Mouse (Mus musculus) cerebellum, postnatal 25 days (tissue): Measurements from ENCODE around the gene Gm11020.
"Not testable (repeated sequence)": the region's sequence is repeated elsewhere in the genome, so short reads cannot be mapped to it uniquely, and the experiment has no call there.

Experiments
- DNase-seq, 2 experiments: peaks; one replicate each; pipeline ENCODE4 v3.0.0; 2021; ENCODE audit warnings: mixed read lengths in 2 of 2

The Gm11020 gene

DNA sequence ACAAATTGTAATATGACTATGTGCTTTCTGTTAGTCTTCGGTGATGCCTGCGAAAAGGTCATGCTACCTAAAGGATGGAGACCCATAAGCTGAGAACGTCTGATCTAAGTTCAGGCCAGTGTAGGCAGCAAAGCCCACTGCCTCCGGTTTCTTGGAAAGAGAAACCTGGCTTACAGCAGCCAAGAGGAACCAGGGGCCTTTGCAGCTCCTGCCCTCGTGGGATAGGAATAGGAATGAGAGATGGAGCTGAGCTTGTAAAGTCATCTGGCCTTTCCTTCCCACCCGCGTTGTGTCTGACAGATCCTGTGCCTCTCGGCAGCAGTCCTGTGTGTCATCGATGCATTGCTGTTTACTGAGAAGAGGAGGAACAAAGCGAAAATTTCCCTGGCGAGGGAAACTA lies at the start of gene Gm11020:
Gene Gm11020 (plus strand): TSS at position 301 of the 400 bp plus-strand sequence.
- DNase-seq = not testable (repeated sequence)

- DNase-seq = not testable (repeated sequence)
These were observed 28.3 kb upstream of the Gm11020 start, which contains the start of gene Cmtm2a for GRCm38 (mm10) chr8:104293081-104293480. Cmtm2a (minus strand) TSS chr8:104293181.

DNA sequence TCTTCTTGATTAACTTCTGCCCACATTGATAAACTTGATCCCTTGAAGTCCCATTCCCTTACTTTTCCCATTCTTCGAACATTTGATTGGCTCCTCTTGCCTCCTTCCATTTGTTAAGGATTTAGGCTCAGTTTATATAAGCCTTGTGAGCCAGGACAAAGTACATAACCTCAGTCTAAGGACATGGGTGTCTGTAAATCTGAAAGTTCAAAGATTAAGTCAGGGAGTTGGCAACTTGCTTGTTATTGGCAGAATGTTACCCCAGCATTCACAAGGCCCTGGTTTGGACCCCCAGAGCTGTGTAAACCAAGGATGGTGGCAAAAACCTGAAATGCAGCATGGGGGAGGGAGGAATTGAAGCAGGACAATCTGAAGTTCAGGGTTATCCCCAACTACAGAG lies 27.0 kb upstream of the Gm11020 start:
- no peak for DNase-seq

DNA sequence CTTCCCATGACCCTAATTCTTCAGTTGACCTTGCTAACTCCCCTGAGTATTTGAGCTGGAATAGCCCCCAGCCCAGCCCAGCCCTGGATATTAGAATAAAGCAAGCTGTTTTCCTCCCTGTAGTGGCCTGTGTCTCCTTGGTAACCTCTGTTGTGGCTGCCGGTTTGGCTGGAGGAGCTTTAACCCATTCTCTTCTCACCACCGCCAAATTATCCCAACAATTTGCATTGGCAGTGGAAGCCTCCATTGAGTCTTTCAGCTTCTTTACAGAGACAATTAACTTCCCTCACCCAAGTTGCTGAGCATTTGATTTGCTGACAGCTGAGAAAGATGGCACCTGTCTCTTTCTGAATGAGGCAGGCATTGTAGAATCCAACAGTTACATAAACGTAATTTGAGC lies 19.8 kb upstream of the Gm11020 start:
- DNase-seq = not testable (repeated sequence)

- DNase-seq = not testable (repeated sequence)
These were observed 18.8 kb upstream of the Gm11020 start for GRCm38 (mm10) chr8:104302536-104302935.

- DNase-seq = no peak
These were observed 16.4 kb upstream of the Gm11020 start for GRCm38 (mm10) chr8:104304962-104305361.

- not testable (repeated sequence) for DNase-seq
These were observed 13.0 kb upstream of the Gm11020 start for GRCm38 (mm10) chr8:104308341-104308740.

- peak; percentile 50 to 54 for DNase-seq
These were observed 11.8 kb upstream of the Gm11020 start, which contains the start of the genes Gm45711 and Cmtm1 for GRCm38 (mm10) chr8:104309441-104310155. Gm45711 (minus strand) TSS chr8:104310081. Cmtm1 (minus strand) TSS chr8:104310145.

- DNase-seq = not testable (repeated sequence)
These were observed 9.3 kb upstream of the Gm11020 start for GRCm38 (mm10) chr8:104312023-104312422.

GRCm38 (mm10) chr8:104313311-104313710 lies 8.1 kb upstream of the Gm11020 start:
- no peak for DNase-seq

DNA sequence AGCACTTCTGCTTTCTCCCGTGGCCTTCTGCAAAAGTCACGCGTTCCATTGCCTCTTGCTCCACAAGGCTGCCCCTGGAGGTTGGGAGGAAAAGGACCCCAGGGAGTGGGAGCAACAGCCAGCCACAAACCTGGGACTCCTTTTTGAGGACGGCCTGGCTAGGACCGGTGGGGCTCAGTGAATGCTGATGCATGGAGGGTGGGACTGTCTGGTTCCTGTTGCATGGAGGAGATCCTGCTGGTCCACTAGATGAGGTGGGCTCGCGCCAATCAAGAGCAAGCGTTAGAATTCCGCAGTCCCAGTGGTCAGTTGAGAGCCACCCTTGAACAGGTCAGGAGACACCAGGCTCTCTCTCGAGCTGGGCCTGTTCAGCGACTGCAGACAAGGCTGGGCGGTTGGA lies 563 bp downstream of the Gm11020 start, which contains the start of gene Cmtm2b:
Gene Cmtm2b (plus strand): TSS at position 301 of the 400 bp plus-strand sequence.
- not testable (repeated sequence) for DNase-seq

- DNase-seq = no peak
These were observed 11.6 kb downstream of the Gm11020 start for GRCm38 (mm10) chr8:104332665-104333631.

DNA sequence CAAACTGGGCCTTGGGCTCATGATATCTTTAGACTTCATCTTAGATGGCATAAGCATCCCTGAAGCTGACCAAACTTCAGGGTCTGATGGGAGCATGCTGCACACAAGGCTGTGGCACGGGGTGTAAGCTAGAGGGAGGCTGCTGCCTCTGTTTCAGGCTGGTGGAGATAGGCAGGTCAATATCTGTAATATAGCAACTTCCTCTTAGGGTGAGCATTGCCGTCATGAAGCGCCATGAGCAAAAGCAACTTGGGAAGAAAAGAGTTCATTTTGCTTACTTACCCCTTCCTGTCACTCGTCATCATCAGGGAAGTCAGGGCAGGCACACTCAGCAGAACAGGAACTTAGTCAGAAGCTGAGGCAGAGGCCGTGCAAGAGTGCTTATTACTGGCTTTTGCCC lies 12.4 kb downstream of the Gm11020 start:
- DNase-seq = no peak

GRCm38 (mm10) chr8:104334196-104334595 lies 12.8 kb downstream of the Gm11020 start:
- no peak for DNase-seq

GRCm38 (mm10) chr8:104336806-104337205 lies 15.4 kb downstream of the Gm11020 start:
- DNase-seq = no peak

GRCm38 (mm10) chr8:104337890-104338289 lies 16.5 kb downstream of the Gm11020 start:
- no peak for DNase-seq

- peak in 1 of 2 experiments; percentile 21 for DNase-seq
These were observed 18.0 kb downstream of the Gm11020 start, which contains the start of gene Cmtm3 for GRCm38 (mm10) chr8:104339229-104339982. Cmtm3 (plus strand) TSS chr8:104339410.

DNA sequence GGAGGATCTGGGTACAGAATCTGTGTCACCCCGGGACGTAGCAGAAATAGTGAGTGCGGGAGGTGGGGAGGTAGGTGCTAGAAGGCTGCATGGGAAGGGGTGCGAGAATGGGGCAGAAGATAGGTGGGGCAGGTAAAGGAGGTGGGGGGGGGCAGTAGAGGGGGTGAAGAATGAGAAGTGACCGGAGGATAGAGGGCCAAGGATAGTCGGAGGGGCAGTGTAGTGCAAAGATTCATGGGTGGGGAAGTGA lies 18.5 kb downstream of the Gm11020 start:
- no peak for DNase-seq

GRCm38 (mm10) chr8:104340233-104341105 lies 19.1 kb downstream of the Gm11020 start:
- peak; percentile 56 to 75 for DNase-seq

- DNase-seq = peak in 1 of 2 experiments; percentile 33
These were observed 19.8 kb downstream of the Gm11020 start for GRCm38 (mm10) chr8:104341106-104341561.

- DNase-seq = no peak
These were observed 20.3 kb downstream of the Gm11020 start for GRCm38 (mm10) chr8:104341678-104342077.
